Mouse (Mus musculus): ENCODE results near the gene Commd4.
A peak's percentile ranks its signal among the peaks of the same experiment; 100 is the strongest.

Gene Commd4

GRCm38 (mm10) chr9:57141417-57142353 is 16.4 kb downstream of the Commd4 start:
- DNase-seq (ENCODE audit: low read depth, low spot score): no peak

GRCm38 (mm10) chr9:57139571-57139970 is 18.6 kb downstream of the Commd4 start:
- DNase-seq (ENCODE audit: low read depth, low spot score): no peak

GRCm38 (mm10) chr9:57139110-57139509 is 19.0 kb downstream of the Commd4 start:
- DNase-seq (ENCODE audit: low read depth, low spot score): no peak

GRCm38 (mm10) chr9:57138507-57138906 is 19.6 kb downstream of the Commd4 start:
- DNase-seq (ENCODE audit: low read depth, low spot score): no peak

GRCm38 (mm10) chr9:57137777-57138176 is 20.4 kb downstream of the Commd4 start:
- DNase-seq (ENCODE audit: low read depth, low spot score): no peak

GRCm38 (mm10) chr9:57137246-57137645 is 20.9 kb downstream of the Commd4 start:
- DNase-seq (ENCODE audit: low read depth, low spot score): no peak

GRCm38 (mm10) chr9:57130577-57131433 is 27.3 kb downstream of the Commd4 start, which contains the start of gene Man2c1:
Gene Man2c1, plus strand, starts transcription at chr9:57130690.
- DNase-seq (ENCODE audit: low read depth, low spot score): peak; percentile 96

- DNase-seq (ENCODE audit: low read depth, low spot score): no peak
These were observed 28.5 kb downstream of the Commd4 start for GRCm38 (mm10) chr9:57129641-57130040.

GRCm38 (mm10) chr9:57117261-57117755 is 40.8 kb downstream of the Commd4 start:
- no peak for DNase-seq (ENCODE audit: low read depth, low spot score)
